Mouse (Mus musculus) midbrain, embryonic 13.5 days (tissue): Measurements from ENCODE around the gene Apbb1. TPM values are rescaled to one million over a fixed set of nuclear protein-coding genes. Genes with fewer than 3 reads are reported as not detected.

ENCODE experiments used
- ATAC-seq: fragments of 200-750 bp; cut with Nextera tagmentation; 2 replicates; pipeline ENCODE4 v1.8.0; 2017; ENCODE audit warnings: mild to moderate bottlenecking, moderate TSS enrichment, moderate library complexity
- H3K27ac ChIP-seq: fragments of 300-500 bp; sonication (generic); 2 replicates; pipeline ENCODE4 v1.5.1; 2015; ENCODE audit warnings: inconsistent platforms, mild to moderate bottlenecking, moderate library complexity
- H3K27me3 ChIP-seq: fragments of 300-500 bp; sonication (generic); 2 replicates; pipeline ENCODE4 v1.6.1; 2015; ENCODE audit warnings: mild to moderate bottlenecking, inconsistent platforms
- H3K36me3 ChIP-seq: fragments of 300-500 bp; sonication (generic); 2 replicates; pipeline ENCODE4 v1.6.1; 2015; ENCODE audit warnings: mild to moderate bottlenecking, inconsistent platforms
- H3K4me1 ChIP-seq: fragments of 300-500 bp; sonication (generic); replicated peaks from 2 replicates; pipeline ENCODE4 v1.6.1; 2015; ENCODE audit warnings: inconsistent platforms
- H3K4me2 ChIP-seq: fragments of 300-500 bp; sonication (generic); replicated peaks from 2 replicates; pipeline ENCODE4 v1.6.1; 2015; ENCODE audit warnings: moderate library complexity, mild to moderate bottlenecking, inconsistent platforms
- H3K4me3 ChIP-seq: fragments of 300-500 bp; sonication (generic); replicated peaks from 2 replicates; pipeline ENCODE4 v1.5.1; 2015; ENCODE audit warnings: mild to moderate bottlenecking, inconsistent platforms
- H3K9ac ChIP-seq: fragments of 300-500 bp; sonication (generic); replicated peaks from 2 replicates; pipeline ENCODE4 v1.6.1; 2015; ENCODE audit warnings: mild to moderate bottlenecking, inconsistent platforms
- H3K9me3 ChIP-seq: fragments of 300-500 bp; sonication (generic); 2 replicates; pipeline ENCODE4 v1.6.1; 2016; ENCODE audit warnings: mild to moderate bottlenecking, inconsistent platforms
- WGBS: fragments of 180-500 bp; shearing (Covaris S2); methylation state at CpG from one replicate; pipeline ENCODE4 v1.1.7; 2015; 5-methylcytosine and 5-hydroxymethylcytosine counted together
- polyA plus RNA-seq: library from polyadenylated mRNA; unstranded; fragments of >200 nt; fragmentation: Nextera tagmentation; extraction: Ambion mirVana; gene quantifications from 2 replicates; pipeline ENCODE4 v1.2.1, GENCODE M21; 2015

Apbb1 gene
- polyA plus RNA-seq, 1 experiment from 2014 or later, result 234 TPM

GRCm38 (mm10) chr7:105515178-105515577, 66.3 kb downstream of the Apbb1 start:
- Histone ChIP-seq H3K4me1 (peaks cover 21% of the 10 kb centered on the region), H3K4me2 (no peak overlapping the region), H3K9ac (no peak overlapping the region), H3K9me3 (no peaks in the 10 kb centered on the region), H3K36me3 (no peaks in the 10 kb centered on the region), H3K27me3 (peaks cover 10% of the 10 kb centered on the region), H3K27ac (no peak overlapping the region), H3K4me3 (no peak overlapping the region)
- peak; percentile 46 for ATAC-seq
- WGBS, result 10% methylated on average over 5 of the region's 5 CpGs

GRCm38 (mm10) chr7:105514561-105514960, 66.9 kb downstream of the Apbb1 start:
- Histone ChIP-seq H3K4me1 (peaks cover 21% of the 10 kb centered on the region), H3K27me3 (peaks cover 10% of the 10 kb centered on the region), H3K27ac (no peak overlapping the region), H3K36me3 (no peaks in the 10 kb centered on the region), H3K4me2 (no peak overlapping the region), H3K9me3 (no peaks in the 10 kb centered on the region), H3K9ac (no peak overlapping the region), H3K4me3 (no peak overlapping the region)
- no peak for ATAC-seq
- WGBS, result 66% methylated on average over 5 of the region's 5 CpGs

GRCm38 (mm10) chr7:105513845-105514291, 67.6 kb downstream of the Apbb1 start:
- no peak overlapping the region for H3K4me3 ChIP-seq
- no peak overlapping the region for H3K9ac ChIP-seq
- peaks cover 21% of the 10 kb centered on the region for H3K4me1 ChIP-seq
- H3K27ac ChIP-seq, result 0 out of 2 replicates have a peak overlapping the region, but pooled peaks have one; percentile 16
- H3K4me2 ChIP-seq, result no peak overlapping the region
- no peaks in the 10 kb centered on the region for H3K9me3 ChIP-seq
- ATAC-seq, result peak; percentile 82
- 52% methylated on average over 5 of the region's 5 CpGs for WGBS
- H3K27me3 ChIP-seq, result peaks cover 6% of the 10 kb centered on the region
- no peaks in the 10 kb centered on the region for H3K36me3 ChIP-seq

- H3K9me3 ChIP-seq, result no peaks in the 10 kb centered on the region
- 86% methylated on average over 5 of the region's 5 CpGs for WGBS
- peaks cover 12% of the 10 kb centered on the region; the same call in 1 of the 2 replicates for H3K4me1 ChIP-seq
Measured at GRCm38 (mm10) chr7:105510143-105510542, 71.3 kb downstream of the Apbb1 start.

More at GRCm38 (mm10) chr7:105510143-105510542, 71.3 kb downstream of the Apbb1 start:
- Histone ChIP-seq H3K4me3 (no peak overlapping the region), H3K9ac (no peak overlapping the region), H3K27ac (no peak overlapping the region), H3K27me3 (peaks cover 6% of the 10 kb centered on the region; the same call in 1 of the 2 replicates), H3K36me3 (no peaks in the 10 kb centered on the region), H3K4me2 (no peak overlapping the region)
- no peak for ATAC-seq

Other genes with a start within 250 kb of the Apbb1 start
- not detected in 2 replicates for gene Olfr690, start 247.5 kb downstream of the Apbb1 start, polyA plus RNA-seq
- 0.13 and 0.21 TPM in 2 replicates for gene Olfr691, start 239.4 kb downstream of the Apbb1 start, polyA plus RNA-seq
- not detected in 2 replicates for gene Olfr692, start 213.4 kb downstream of the Apbb1 start, polyA plus RNA-seq
- not detected in 2 replicates for gene Gm5901, start 206.6 kb downstream of the Apbb1 start, polyA plus RNA-seq
- gene Fam160a2, start 181.6 kb downstream of the Apbb1 start, polyA plus RNA-seq, result 46.3 and 47.8 TPM in 2 replicates
- gene Cnga4, start 177.1 kb downstream of the Apbb1 start, polyA plus RNA-seq, result not detected in 2 replicates
- 0.62 and 0.87 TPM in 2 replicates for gene Cckbr, start 155.9 kb downstream of the Apbb1 start, polyA plus RNA-seq
- gene Cavin3, start 99.4 kb downstream of the Apbb1 start, polyA plus RNA-seq, result 18.3 and 22.1 TPM in 2 replicates
- 66.3 and 68.9 TPM in 2 replicates for gene Smpd1, start 27.3 kb downstream of the Apbb1 start, polyA plus RNA-seq
- gene Hpx, start 18.5 kb upstream of the Apbb1 start, polyA plus RNA-seq, result 0.44 TPM in 1 of 2 replicates, not detected in the other
- gene Trim3, start 51.9 kb upstream of the Apbb1 start, polyA plus RNA-seq, result 65.4 and 74.5 TPM in 2 replicates
- 146 and 151 TPM in 2 replicates for gene Timm10b, start 58.4 kb upstream of the Apbb1 start, polyA plus RNA-seq
- gene Arfip2, start 58.8 kb upstream of the Apbb1 start, polyA plus RNA-seq, result 75.6 and 79.9 TPM in 2 replicates
- 14.7 and 15.1 TPM in 2 replicates for gene Gm45799, start 58.9 kb upstream of the Apbb1 start, polyA plus RNA-seq
- 1.7 and 2.5 TPM in 2 replicates for gene Dnhd1, start 69.2 kb upstream of the Apbb1 start, polyA plus RNA-seq
- gene Ilk, start 154.9 kb upstream of the Apbb1 start, polyA plus RNA-seq, result 180 and 198 TPM in 2 replicates
- 29.2 and 30.5 TPM in 2 replicates for gene Rrp8, start 155.7 kb upstream of the Apbb1 start, polyA plus RNA-seq
- 109 and 127 TPM in 2 replicates for gene Taf10, start 162.7 kb upstream of the Apbb1 start, polyA plus RNA-seq
- gene Tpp1, start 170.6 kb upstream of the Apbb1 start, polyA plus RNA-seq, result 35.6 and 41.1 TPM in 2 replicates
- 16.8 and 20.5 TPM in 2 replicates for gene Dchs1, start 206.0 kb upstream of the Apbb1 start, polyA plus RNA-seq
- 201 and 217 TPM in 2 replicates for gene Mrpl17, start 229.4 kb upstream of the Apbb1 start, polyA plus RNA-seq